Mouse (Mus musculus): ENCODE results near the gene Sec61b. TPM values are rescaled to one million over a fixed set of nuclear protein-coding genes. Genes with fewer than 3 reads are reported as not detected.

Sec61b gene
- polyA plus RNA-seq, 1 experiment from 2014 or later = 432 TPM

Other genes starting within 250 kb of the Sec61b start
- gene Tgfbr1, start 121.4 kb upstream of the Sec61b start, polyA plus RNA-seq (2015; fragmentation: Nextera tagmentation; extraction: Ambion mirVana) = 45.2 and 45.5 TPM in 2 replicates
- gene Alg2, start 325 bp upstream of the Sec61b start, polyA plus RNA-seq (2015; fragmentation: Nextera tagmentation; extraction: Ambion mirVana) = 66.1 and 72.1 TPM in 2 replicates